In the genomic region with DNA sequence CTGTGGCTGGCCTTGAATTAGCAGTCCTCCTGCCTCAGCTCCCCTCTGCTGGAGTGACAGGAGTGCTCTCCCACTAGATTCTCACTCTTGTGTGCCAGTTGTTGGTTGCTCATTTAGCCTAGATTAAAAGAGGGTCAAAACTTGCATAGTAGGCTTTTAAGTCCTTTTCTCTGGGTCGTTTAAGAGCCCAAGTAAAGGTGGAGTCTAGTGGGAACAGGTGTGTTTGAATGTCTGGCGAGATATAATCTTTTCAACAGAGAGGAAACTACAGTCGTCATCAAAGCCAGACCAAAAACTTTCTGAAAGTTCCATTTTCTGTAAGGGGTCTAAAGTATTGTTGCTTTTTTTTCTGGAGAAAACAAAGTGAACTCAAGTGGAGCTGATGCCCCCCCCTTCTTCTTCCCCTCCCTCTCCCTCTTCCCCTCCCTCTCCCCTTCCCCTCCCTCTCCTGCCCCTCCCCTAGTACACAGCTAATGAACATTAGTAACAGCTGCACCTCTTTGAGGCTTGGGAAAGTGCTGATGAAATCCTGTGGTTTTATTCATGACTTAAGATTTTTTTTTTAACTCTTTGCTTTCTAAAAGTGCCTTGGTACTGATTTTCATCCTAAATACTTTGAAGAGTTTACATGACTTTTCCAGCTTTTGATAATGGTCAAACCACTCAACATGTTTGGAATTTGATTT, we compare ENCODE assay signal across 10 mouse cellular contexts. TPM values are rescaled to one million over a fixed set of nuclear protein-coding genes. Genes with fewer than 3 reads are reported as not detected.
DNase-seq lines count a peak whose midpoint lies in the region; ATAC-seq and TF ChIP-seq lines count a peak whose summit lies in the region.
"Had no signal": no experiment of that assay in that cellular context is flagged by ENCODE, and none has a peak within 500 bp of the region (broad histone marks: within the 10 kb centered on the region; RNA-seq: fewer than 3 reads in every experiment).

No protein-coding gene starts in this region.

- no peak for TF ChIP-seq CTCF in lung, adult 2 months (IDR thresholded peaks at IDR 0.05; ENCODE audit: insufficient read depth, low read length)
- TF ChIP-seq CTCF in embryonic fibroblast, embryonic 13.5 days (IDR thresholded peaks at IDR 0.05; ENCODE audit: borderline replicate concordance, insufficient read depth, low read length): no peak

- DNase-seq in embryo, embryonic 11 days: peak; percentile 19
- no peak for DNase-seq in embryo, embryonic 10.5 days (ENCODE audit: low spot score)
- DNase-seq in lung, adult 2 months: no peak
- no peak for DNase-seq in ovary, postnatal 10 days (ENCODE audit: low spot score)

- H3K36me3 ChIP-seq in lung, embryonic 16.5 days (ENCODE audit: control insufficient read depth, insufficient read depth, low read length): no peaks in the 10 kb centered on the region
- H3K36me3 ChIP-seq in stomach, embryonic 16.5 days (ENCODE audit: control insufficient read depth, insufficient read depth, low read length): no peaks in the 10 kb centered on the region
- no peaks in the 10 kb centered on the region for H3K36me3 ChIP-seq in midbrain, embryonic 13.5 days
- H3K36me3 ChIP-seq: hindbrain, embryonic 15.5 days; limb, embryonic 12.5 days had no signal

- peak; percentile 65; the same call in 1 of the 2 replicates for ATAC-seq in lung, embryonic 16.5 days (ENCODE audit: low read depth)
- ATAC-seq in stomach, embryonic 16.5 days (ENCODE audit: insufficient read depth, low FRiP score): no peak
- no peak for ATAC-seq in midbrain, embryonic 13.5 days

- WGBS in lung, embryonic 16.5 days: 21% methylated on average over 3 of the region's 3 CpGs
- WGBS in lung, adult 2 months: 31% methylated on average over 3 of the region's 3 CpGs
- 30% methylated on average over 3 of the region's 3 CpGs for WGBS in stomach, embryonic 16.5 days
- WGBS in midbrain, embryonic 13.5 days: 73% methylated on average over 3 of the region's 3 CpGs

- TF ChIP-seq POLR2A in lung, adult 2 months (IDR thresholded peaks at IDR 0.05; ENCODE audit: borderline replicate concordance, extremely low read depth, low read depth, low read length): no peak
- no peak for TF ChIP-seq POLR2A in embryonic fibroblast, embryonic 13.5 days (IDR thresholded peaks at IDR 0.05; ENCODE audit: low read depth, low read length)

- H3K27ac ChIP-seq in lung, embryonic 16.5 days (ENCODE audit: low read length): peak overlapping the region; percentile 17; the same call in 1 of the 2 replicates
- peak overlapping the region; percentile 14; the same call in 1 of the 2 replicates for H3K27ac ChIP-seq in embryonic fibroblast, embryonic 13.5 days (ENCODE audit: insufficient read depth, low read length)
- peak overlapping the region; percentile 43 for H3K27ac ChIP-seq in stomach, embryonic 16.5 days (ENCODE audit: low read length)
- no peak overlapping the region for H3K27ac ChIP-seq in midbrain, embryonic 13.5 days
- H3K27ac ChIP-seq: hindbrain, embryonic 15.5 days; limb, embryonic 12.5 days had no signal

- no peaks in the 10 kb centered on the region for H3K27me3 ChIP-seq in lung, embryonic 16.5 days (ENCODE audit: control insufficient read depth, insufficient read depth, low read depth, low read length)
- no peaks in the 10 kb centered on the region for H3K27me3 ChIP-seq in stomach, embryonic 16.5 days (ENCODE audit: control insufficient read depth, insufficient read depth, low read length)
- H3K27me3 ChIP-seq in midbrain, embryonic 13.5 days: no peaks in the 10 kb centered on the region
- H3K27me3 ChIP-seq: hindbrain, embryonic 15.5 days; limb, embryonic 12.5 days had no signal

- no peak overlapping the region for H3K9ac ChIP-seq in lung, embryonic 16.5 days (ENCODE audit: low read length)
- H3K9ac ChIP-seq in stomach, embryonic 16.5 days (ENCODE audit: low read length): no peak overlapping the region
- no peak overlapping the region for H3K9ac ChIP-seq in midbrain, embryonic 13.5 days (replicated peaks)
- H3K9ac ChIP-seq: hindbrain, embryonic 15.5 days; limb, embryonic 12.5 days had no signal

- H3K4me2 ChIP-seq in lung, embryonic 16.5 days (ENCODE audit: low read depth, low read length): no peak overlapping the region
- no peak overlapping the region for H3K4me2 ChIP-seq in stomach, embryonic 16.5 days (ENCODE audit: low read depth, low read length)
- no peak overlapping the region for H3K4me2 ChIP-seq in midbrain, embryonic 13.5 days (replicated peaks)
- H3K4me2 ChIP-seq: hindbrain, embryonic 15.5 days; limb, embryonic 12.5 days had no signal

- no peaks in the 10 kb centered on the region for H3K9me3 ChIP-seq in lung, embryonic 16.5 days (ENCODE audit: control insufficient read depth, low read length)
- no peaks in the 10 kb centered on the region for H3K9me3 ChIP-seq in stomach, embryonic 16.5 days (replicated peaks; ENCODE audit: control insufficient read depth, low read length)
- no peaks in the 10 kb centered on the region for H3K9me3 ChIP-seq in midbrain, embryonic 13.5 days
- H3K9me3 ChIP-seq: hindbrain, embryonic 15.5 days; limb, embryonic 12.5 days had no signal

- no peaks in the 10 kb centered on the region for H3K4me1 ChIP-seq in lung, embryonic 16.5 days (replicated peaks; ENCODE audit: control insufficient read depth, insufficient read depth, low read length)
- no peaks in the 10 kb centered on the region for H3K4me1 ChIP-seq in lung, adult 2 months (ENCODE audit: control insufficient read depth, insufficient read depth, low read length)
- peaks cover 6% of the 10 kb centered on the region for H3K4me1 ChIP-seq in embryonic fibroblast, embryonic 13.5 days (ENCODE audit: control insufficient read depth, insufficient read depth, low read length)
- peaks cover 9% of the 10 kb centered on the region for H3K4me1 ChIP-seq in stomach, embryonic 16.5 days (ENCODE audit: control insufficient read depth, insufficient read depth, low read length)
- no peaks in the 10 kb centered on the region for H3K4me1 ChIP-seq in midbrain, embryonic 13.5 days (replicated peaks)
- H3K4me1 ChIP-seq: hindbrain, embryonic 15.5 days had no signal

- no peak overlapping the region for H3K4me3 ChIP-seq in lung, embryonic 16.5 days (ENCODE audit: low read length)
- no peak overlapping the region for H3K4me3 ChIP-seq in lung, adult 2 months (replicated peaks; ENCODE audit: extremely low read depth, low read depth, low read length)
- H3K4me3 ChIP-seq in embryonic fibroblast, embryonic 13.5 days (ENCODE audit: insufficient read depth, low read length): no peak overlapping the region
- H3K4me3 ChIP-seq in stomach, embryonic 16.5 days (replicated peaks; ENCODE audit: low read length): no peak overlapping the region
- no peak overlapping the region for H3K4me3 ChIP-seq in midbrain, embryonic 13.5 days (replicated peaks)
- H3K4me3 ChIP-seq: hindbrain, embryonic 15.5 days; limb, embryonic 12.5 days had no signal

RNA-seq across cellular contexts. Expression of a gene that starts 55.9 kb away (rescaled TPM):
- polyA plus RNA-seq in lung, embryonic 16.5 days (2015; fragmentation: Nextera tagmentation; extraction: Ambion mirVana): 24.2 and 26.4 TPM in 2 replicates
- 7.0 and 7.5 TPM in 2 replicates for polyA plus RNA-seq in lung, adult 2 months (2012; rRNA removed)
- 10.0 and 12.5 TPM in 2 replicates for polyA plus RNA-seq in embryonic fibroblast, embryonic 13.5 days (2011; ENCODE audit: insufficient read length, low read depth, missing spikeins)
- polyA plus RNA-seq in stomach, embryonic 16.5 days (2015; fragmentation: Nextera tagmentation; extraction: Ambion mirVana): 68.9 and 91.5 TPM in 2 replicates
- 3.0 and 3.4 TPM in 2 replicates for polyA plus RNA-seq in midbrain, embryonic 13.5 days (2015; fragmentation: Nextera tagmentation; extraction: Ambion mirVana)
